Comparison of ENCODE assay signal across 9 mouse cellular contexts in genomic region chr19:43442269-43442668, GRCm38 (mm10). TPM values are rescaled to one million over a fixed set of nuclear protein-coding genes. Genes with fewer than 3 reads are reported as not detected.
DNase-seq lines count a peak whose midpoint lies in the region; ATAC-seq and TF ChIP-seq lines count a peak whose summit lies in the region.
"Had no signal": no experiment of that assay in that cellular context is flagged by ENCODE, and none has a peak within 500 bp of the region (broad histone marks: within the 10 kb centered on the region; RNA-seq: fewer than 3 reads in every experiment).

No protein-coding gene starts in this region.

- TF ChIP-seq CTCF in layer of hippocampus, adult 2 months (conservative IDR thresholded peaks at IDR 0.05), result no peak

- peaks cover 14% of the 10 kb centered on the region for H3K4me1 ChIP-seq in hindbrain, embryonic 16.5 days (ENCODE audit: control insufficient read depth, insufficient read depth, low read depth, low read length)
- H3K4me1 ChIP-seq in neural tube, embryonic 15.5 days, result peaks cover 21% of the 10 kb centered on the region

- DNase-seq in layer of hippocampus, adult 2 months (ENCODE audit: low spot score in 2 of 2), result no peak
- DNase-seq in layer of hippocampus, adult 18-20 months (ENCODE audit: low spot score in 2 of 2), result no peak
- peak; percentile 33 for DNase-seq in embryo, embryonic 9.5 days (ENCODE audit: extremely low spot score)
- no peak for DNase-seq in urinary bladder, adult 2 months (ENCODE audit: low spot score)
- DNase-seq in cerebellum, adult 8-10 months, result no peak

- peak overlapping the region; percentile 95 for H3K4me2 ChIP-seq in hindbrain, embryonic 16.5 days (ENCODE audit: low read length)
- peak overlapping the region; percentile 83 for H3K4me2 ChIP-seq in neural tube, embryonic 15.5 days

- peak overlapping the region; percentile 98; the same call in 1 of the 2 replicates for H3K27ac ChIP-seq in layer of hippocampus, adult 2 months
- H3K27ac ChIP-seq in hindbrain, embryonic 16.5 days (ENCODE audit: low read depth, low read length), result no peak overlapping the region
- no peak overlapping the region for H3K27ac ChIP-seq in neural tube, embryonic 15.5 days (replicated peaks)
- H3K27ac ChIP-seq: liver, embryonic 15.5 days had no signal

- peak overlapping the region; percentile 82 for H3K4me3 ChIP-seq in layer of hippocampus, adult 2 months
- peak overlapping the region; percentile 81 for H3K4me3 ChIP-seq in hindbrain, embryonic 16.5 days (ENCODE audit: low read length)
- peak overlapping the region; percentile 75 for H3K4me3 ChIP-seq in neural tube, embryonic 15.5 days (replicated peaks)

- no peak overlapping the region for H3K9ac ChIP-seq in hindbrain, embryonic 16.5 days (ENCODE audit: low read depth, low read length)
- H3K9ac ChIP-seq in neural tube, embryonic 15.5 days (replicated peaks), result 0 out of 2 replicates have a peak overlapping the region, but pooled peaks have one; percentile 63
- H3K9ac ChIP-seq: liver, embryonic 15.5 days had no signal

- H3K9me3 ChIP-seq in hindbrain, embryonic 16.5 days (ENCODE audit: control insufficient read depth, low read length), result peaks cover 3% of the 10 kb centered on the region
- H3K9me3 ChIP-seq in neural tube, embryonic 15.5 days (replicated peaks), result peaks cover 5% of the 10 kb centered on the region; the same call in 1 of the 2 replicates
- H3K9me3 ChIP-seq: liver, embryonic 15.5 days had no signal

- no peak for ATAC-seq in hindbrain, embryonic 16.5 days
- no peak for ATAC-seq in neural tube, embryonic 15.5 days (ENCODE audit: low FRiP score)

- H3K36me3 ChIP-seq in hindbrain, embryonic 16.5 days (ENCODE audit: control insufficient read depth, insufficient read depth, low read length), result peaks cover 3% of the 10 kb centered on the region
- H3K36me3 ChIP-seq in neural tube, embryonic 15.5 days, result 0 out of 2 replicates have a peak, but pooled peaks cover 3% of the 10 kb centered on the region
- H3K36me3 ChIP-seq: liver, embryonic 15.5 days had no signal

- no peaks in the 10 kb centered on the region for H3K27me3 ChIP-seq in hindbrain, embryonic 16.5 days (replicated peaks; ENCODE audit: control insufficient read depth, insufficient read depth, low read length)
- peaks cover 18% of the 10 kb centered on the region; the same call in 1 of the 2 replicates for H3K27me3 ChIP-seq in neural tube, embryonic 15.5 days (replicated peaks)

- 52% methylated on average over 6 of the region's 6 CpGs for WGBS in hindbrain, embryonic 16.5 days
- WGBS in neural tube, embryonic 15.5 days, result 51% methylated on average over 6 of the region's 6 CpGs

RNA-seq across cellular contexts. Expression of gene Cnnm1, which starts 2.0 kb away (rescaled TPM):
- 100 to 1,000 TPM; 113 to 115 TPM for total RNA-seq in layer of hippocampus, adult 2 months (2021)
- 100 to 1,000 TPM; 116 TPM for total RNA-seq in layer of hippocampus, adult 18-20 months (2021)
- 3.9 and 4.2 TPM in 2 replicates for polyA plus RNA-seq in hindbrain, embryonic 16.5 days (2015; fragmentation: Nextera tagmentation; extraction: Ambion mirVana)
- 4.9 and 5.1 TPM in 2 replicates for polyA plus RNA-seq in neural tube, embryonic 15.5 days (2015; fragmentation: Nextera tagmentation; extraction: Ambion mirVana)
- 2.6 and 2.8 TPM in 2 replicates for polyA plus RNA-seq in urinary bladder, adult 2 months (2012; rRNA removed)

RNA-seq across cellular contexts. Expression of gene Hpse2, which starts 54.1 kb away (rescaled TPM):
- total RNA-seq in layer of hippocampus, adult 2 months (2021), result under 1 TPM; 0.15 to 0.33 TPM
- total RNA-seq in layer of hippocampus, adult 18-20 months (2021), result under 1 TPM; 0.15 to 0.20 TPM
- polyA plus RNA-seq in hindbrain, embryonic 16.5 days (2015; fragmentation: Nextera tagmentation; extraction: Ambion mirVana), result 0.14 and 0.20 TPM in 2 replicates
- 0.24 and 3.4 TPM in 2 replicates for polyA plus RNA-seq in neural tube, embryonic 15.5 days (2015; fragmentation: Nextera tagmentation; extraction: Ambion mirVana)
- polyA plus RNA-seq in urinary bladder, adult 2 months (2012; rRNA removed), result 9.4 and 13.0 TPM in 2 replicates
- total RNA-seq: gastrocnemius, adult 18-20 months had no signal
- polyA plus RNA-seq: liver, embryonic 15.5 days had no signal
